Mouse (Mus musculus): ENCODE measurements around the gene Kif21a.

Kif21a gene

DNA sequence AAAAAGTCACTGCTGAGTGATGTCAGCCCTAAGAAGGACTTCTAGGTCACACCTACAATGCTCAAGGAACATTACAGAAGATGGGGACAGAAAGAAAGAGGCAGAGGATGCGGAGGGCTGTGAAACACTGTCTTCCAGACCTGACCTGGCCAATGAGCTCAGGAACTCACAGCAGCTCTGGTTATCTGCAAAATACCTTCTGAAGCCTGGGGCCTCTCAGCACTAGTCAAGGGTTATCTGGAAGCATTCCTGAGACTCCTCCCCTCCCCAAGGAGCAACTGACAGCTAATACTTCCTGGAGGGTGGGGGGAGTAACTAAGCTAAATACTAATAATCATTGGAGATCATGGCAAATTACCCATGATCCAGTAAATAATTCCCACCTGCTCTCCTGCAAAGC, 111.3 kb downstream of the Kif21a start:
- DNase-seq (ENCODE audit: low spot score), result no peak

DNA sequence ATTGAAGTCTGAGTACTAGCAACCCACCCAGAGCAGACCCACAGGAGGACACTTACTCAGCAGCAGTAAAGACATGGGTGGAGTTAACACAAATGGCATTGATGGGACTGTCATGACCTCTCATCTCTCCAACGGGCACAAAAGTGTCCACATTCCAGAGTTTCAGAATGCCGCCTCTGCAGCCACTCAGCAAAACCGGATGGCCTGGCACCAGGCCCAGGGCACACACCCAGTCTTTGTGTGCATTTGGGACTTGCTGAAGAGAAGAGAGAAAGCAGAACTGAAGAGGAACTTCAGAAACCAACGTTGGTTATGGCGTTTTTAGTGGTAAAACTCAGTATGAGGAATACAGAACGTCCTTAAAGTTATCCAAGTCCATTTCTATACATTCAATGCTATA, 114.2 kb downstream of the Kif21a start:
- no peak for DNase-seq (ENCODE audit: low spot score)

DNA sequence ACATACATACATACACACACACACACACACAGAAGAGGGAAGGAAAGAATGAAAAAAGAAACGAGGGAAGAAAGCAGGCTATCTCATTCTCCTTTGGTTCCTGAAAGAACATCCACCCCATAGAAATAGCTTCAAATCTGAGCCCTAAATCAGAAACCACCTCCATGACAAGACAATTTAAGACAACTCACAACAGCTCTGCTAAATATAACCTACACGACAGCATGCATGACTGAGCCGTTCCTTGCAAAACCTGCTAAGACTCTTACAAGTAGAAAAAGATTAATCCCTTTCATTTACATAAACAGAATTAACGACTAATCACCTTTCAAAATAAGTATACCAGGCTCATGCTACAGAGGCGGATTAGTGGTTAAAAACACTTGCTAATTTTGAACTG, 118.3 kb downstream of the Kif21a start:
- no peak for DNase-seq (ENCODE audit: low spot score)

DNA sequence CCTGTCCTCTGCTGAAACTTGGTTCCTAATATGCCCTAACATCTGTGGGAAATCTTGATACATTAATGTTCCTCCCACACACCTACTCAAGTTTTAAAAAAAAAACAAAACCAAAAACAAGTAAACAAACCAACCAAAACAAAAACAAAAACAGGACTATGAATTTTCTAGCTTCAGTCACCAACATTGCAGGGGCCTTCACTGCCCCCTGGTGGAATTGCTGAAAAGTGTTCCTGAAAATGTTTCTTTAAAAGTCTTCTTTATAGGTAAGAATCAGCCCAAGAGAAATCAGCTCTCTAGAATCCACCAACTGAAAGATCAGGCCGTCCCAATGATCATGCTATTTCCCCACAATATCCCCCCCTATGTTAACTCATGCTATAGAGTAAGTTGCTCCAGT, 120.7 kb downstream of the Kif21a start:
- no peak for DNase-seq (ENCODE audit: low spot score)

DNA sequence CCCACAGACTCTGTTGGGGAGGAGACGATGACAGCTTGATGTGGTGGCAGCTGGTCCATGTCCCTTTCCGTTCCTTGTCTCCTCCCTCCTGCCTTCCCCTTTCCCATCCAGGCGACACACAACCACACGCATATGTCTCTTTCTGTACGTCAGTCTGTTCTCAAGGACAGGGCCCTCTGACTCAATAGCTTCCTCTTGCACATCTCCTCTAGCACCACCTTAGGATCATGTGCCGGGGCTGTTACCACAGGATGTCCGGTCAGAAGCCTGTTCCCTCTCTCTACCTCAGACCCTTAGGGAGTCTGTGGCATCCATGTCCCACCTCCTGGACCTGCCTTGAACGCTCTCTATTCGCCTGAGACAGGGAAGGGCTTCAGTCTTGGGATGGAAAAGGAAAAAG, 153.3 kb downstream of the Kif21a start:
- DNase-seq (ENCODE audit: low spot score), result no peak

DNA sequence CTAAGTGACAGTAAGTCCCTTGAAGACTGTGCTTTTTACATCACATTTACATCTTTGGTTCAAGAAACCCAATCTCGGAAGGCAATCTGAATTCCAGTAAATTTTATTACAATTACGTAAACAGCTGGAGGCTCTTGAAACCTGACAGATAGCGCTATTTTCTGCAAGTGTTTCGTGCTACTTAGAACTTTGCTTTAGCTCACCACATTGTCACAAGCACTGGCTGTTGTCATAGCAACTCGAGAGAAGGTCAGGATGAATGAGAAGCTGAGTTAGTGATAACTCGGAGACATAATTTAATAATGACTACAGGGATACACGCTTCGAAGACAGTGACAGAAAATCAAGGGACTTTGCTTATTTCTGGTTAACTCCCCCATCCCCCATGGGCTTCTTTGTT, 162.3 kb downstream of the Kif21a start:
- no peak for DNase-seq (ENCODE audit: low spot score)
